Mouse (Mus musculus): ENCODE results near the gene Fbxo21. TPM values are rescaled to one million over a fixed set of nuclear protein-coding genes. Genes with fewer than 3 reads are reported as not detected.

The Fbxo21 gene
- polyA plus RNA-seq, 1 experiment from 2014 or later: 67.3 TPM

GRCm38 (mm10) chr5:117953893-117954292 lies 22.6 kb upstream of the Fbxo21 start:
- Histone ChIP-seq H3K9ac (no peak overlapping the region), H3K36me3 (no peaks in the 10 kb centered on the region), H3K27ac (ENCODE audit: poor library complexity, severe bottlenecking) (no peak overlapping the region), H3K27me3 (replicated peaks) (peaks cover 5% of the 10 kb centered on the region; the same call in 1 of the 2 replicates), H3K9me3 (replicated peaks) (no peaks in the 10 kb centered on the region), H3K4me3 (no peak overlapping the region), H3K4me2 (no peak overlapping the region), H3K4me1 (replicated peaks) (no peaks in the 10 kb centered on the region)
- 76% methylated on average over 12 of the region's 12 CpGs for WGBS
- no peak for ATAC-seq (ENCODE audit: insufficient number of reproducible peaks, low FRiP score)

GRCm38 (mm10) chr5:117954429-117954828 lies 22.1 kb upstream of the Fbxo21 start:
- H3K27ac ChIP-seq (ENCODE audit: poor library complexity, severe bottlenecking): no peak overlapping the region
- ATAC-seq (ENCODE audit: insufficient number of reproducible peaks, low FRiP score): no peak
- 83% methylated on average over 1 of the region's 1 CpGs for WGBS

GRCm38 (mm10) chr5:117955675-117956420 lies 20.7 kb upstream of the Fbxo21 start:
- Histone ChIP-seq H3K9me3 (replicated peaks) (no peaks in the 10 kb centered on the region), H3K27ac (ENCODE audit: poor library complexity, severe bottlenecking) (no peak overlapping the region), H3K27me3 (replicated peaks) (peaks cover 5% of the 10 kb centered on the region; the same call in 1 of the 2 replicates), H3K36me3 (no peaks in the 10 kb centered on the region), H3K9ac (no peak overlapping the region), H3K4me2 (no peak overlapping the region), H3K4me1 (replicated peaks) (no peaks in the 10 kb centered on the region), H3K4me3 (no peak overlapping the region)
- WGBS: 30% methylated on average over 10 of the region's 10 CpGs
- no peak for ATAC-seq (ENCODE audit: insufficient number of reproducible peaks, low FRiP score)

More at GRCm38 (mm10) chr5:117954429-117954828, 22.1 kb upstream of the Fbxo21 start:
- H3K27me3 ChIP-seq (replicated peaks): peaks cover 5% of the 10 kb centered on the region; the same call in 1 of the 2 replicates
- H3K9ac ChIP-seq: no peak overlapping the region
- no peaks in the 10 kb centered on the region for H3K9me3 ChIP-seq (replicated peaks)
- no peaks in the 10 kb centered on the region for H3K4me1 ChIP-seq (replicated peaks)
- H3K4me3 ChIP-seq: no peak overlapping the region
- no peaks in the 10 kb centered on the region for H3K36me3 ChIP-seq
- H3K4me2 ChIP-seq: no peak overlapping the region

GRCm38 (mm10) chr5:117964750-117965149 lies 11.8 kb upstream of the Fbxo21 start:
- WGBS: 31% methylated on average over 9 of the region's 9 CpGs
- Histone ChIP-seq H3K4me1 (replicated peaks) (peaks cover 21% of the 10 kb centered on the region), H3K27ac (ENCODE audit: poor library complexity, severe bottlenecking) (no peak overlapping the region)

GRCm38 (mm10) chr5:117966956-117967355 lies 9.6 kb upstream of the Fbxo21 start:
- Histone ChIP-seq H3K9me3 (replicated peaks) (peaks cover 9% of the 10 kb centered on the region; the same call in 1 of the 2 replicates), H3K4me3 (no peak overlapping the region), H3K27ac (ENCODE audit: poor library complexity, severe bottlenecking) (no peak overlapping the region), H3K9ac (no peak overlapping the region), H3K4me1 (replicated peaks) (peaks cover 21% of the 10 kb centered on the region), H3K36me3 (no peaks in the 10 kb centered on the region), H3K27me3 (replicated peaks) (no peaks in the 10 kb centered on the region), H3K4me2 (no peak overlapping the region)
- 70% methylated on average over 9 of the region's 9 CpGs for WGBS
- ATAC-seq (ENCODE audit: insufficient number of reproducible peaks, low FRiP score): no peak

More at GRCm38 (mm10) chr5:117964750-117965149, 11.8 kb upstream of the Fbxo21 start:
- Histone ChIP-seq H3K9me3 (replicated peaks) (peaks cover 9% of the 10 kb centered on the region; the same call in 1 of the 2 replicates), H3K27me3 (replicated peaks) (no peaks in the 10 kb centered on the region), H3K9ac (no peak overlapping the region), H3K4me2 (peak overlapping the region; percentile 32), H3K36me3 (no peaks in the 10 kb centered on the region), H3K4me3 (no peak overlapping the region)
- no peak for ATAC-seq (ENCODE audit: insufficient number of reproducible peaks, low FRiP score)

GRCm38 (mm10) chr5:117967659-117968069 lies 8.9 kb upstream of the Fbxo21 start:
- H3K9me3 ChIP-seq (replicated peaks): peaks cover 9% of the 10 kb centered on the region; the same call in 1 of the 2 replicates
- H3K36me3 ChIP-seq: no peaks in the 10 kb centered on the region
- H3K27ac ChIP-seq (ENCODE audit: poor library complexity, severe bottlenecking): no peak overlapping the region
- peaks cover 21% of the 10 kb centered on the region for H3K4me1 ChIP-seq (replicated peaks)
- WGBS: 46% methylated on average over 4 of the region's 4 CpGs
- H3K4me3 ChIP-seq: no peak overlapping the region
- no peak overlapping the region for H3K4me2 ChIP-seq
- H3K27me3 ChIP-seq (replicated peaks): no peaks in the 10 kb centered on the region
- H3K9ac ChIP-seq: no peak overlapping the region
- no peak for ATAC-seq (ENCODE audit: insufficient number of reproducible peaks, low FRiP score)

GRCm38 (mm10) chr5:117969681-117970427 lies 6.7 kb upstream of the Fbxo21 start:
- Histone ChIP-seq H3K36me3 (no peaks in the 10 kb centered on the region), H3K27me3 (replicated peaks) (no peaks in the 10 kb centered on the region), H3K9me3 (replicated peaks) (peaks cover 9% of the 10 kb centered on the region; the same call in 1 of the 2 replicates), H3K9ac (no peak overlapping the region), H3K27ac (ENCODE audit: poor library complexity, severe bottlenecking) (no peak overlapping the region), H3K4me2 (no peak overlapping the region), H3K4me1 (replicated peaks) (peaks cover 10% of the 10 kb centered on the region), H3K4me3 (no peak overlapping the region)
- 85% methylated on average over 10 of the region's 10 CpGs for WGBS
- no peak for ATAC-seq (ENCODE audit: insufficient number of reproducible peaks, low FRiP score)

- ATAC-seq (ENCODE audit: insufficient number of reproducible peaks, low FRiP score): no peak; the same call in 1 of the 2 replicates
- no peaks in the 10 kb centered on the region for H3K9me3 ChIP-seq (replicated peaks)
- 0 out of 2 replicates have a peak overlapping the region, but pooled peaks have one; percentile 95 for H3K9ac ChIP-seq
- peaks cover 15% of the 10 kb centered on the region for H3K4me1 ChIP-seq (replicated peaks)
- no peaks in the 10 kb centered on the region for H3K27me3 ChIP-seq (replicated peaks)
- WGBS: 21% methylated on average over 19 of the region's 19 CpGs
- H3K27ac ChIP-seq (ENCODE audit: poor library complexity, severe bottlenecking): no peak overlapping the region
- peaks cover 24% of the 10 kb centered on the region for H3K36me3 ChIP-seq
- peak overlapping the region; percentile 86 for H3K4me2 ChIP-seq
- peak overlapping the region; percentile 90 for H3K4me3 ChIP-seq
Observed at GRCm38 (mm10) chr5:117976263-117976656, 270 bp upstream of the Fbxo21 start.

GRCm38 (mm10) chr5:117977501-117978158 lies 1.1 kb downstream of the Fbxo21 start:
- 25% methylated on average over 30 of the region's 30 CpGs for WGBS
- Histone ChIP-seq H3K36me3 (peaks cover 37% of the 10 kb centered on the region), H3K27ac (ENCODE audit: poor library complexity, severe bottlenecking) (no peak overlapping the region), H3K4me1 (replicated peaks) (peaks cover 15% of the 10 kb centered on the region), H3K4me3 (peak overlapping the region; percentile 90), H3K9ac (peak overlapping the region; percentile 95), H3K27me3 (replicated peaks) (no peaks in the 10 kb centered on the region), H3K4me2 (peak overlapping the region; percentile 86), H3K9me3 (replicated peaks) (no peaks in the 10 kb centered on the region)
- ATAC-seq (ENCODE audit: insufficient number of reproducible peaks, low FRiP score): no peak

GRCm38 (mm10) chr5:117978159-117978697 lies 1.7 kb downstream of the Fbxo21 start:
- H3K27ac ChIP-seq (ENCODE audit: poor library complexity, severe bottlenecking): no peak overlapping the region
- no peak for ATAC-seq (ENCODE audit: insufficient number of reproducible peaks, low FRiP score)
- peaks cover 43% of the 10 kb centered on the region for H3K36me3 ChIP-seq
- 66% methylated on average over 17 of the region's 17 CpGs for WGBS
- peak overlapping the region; percentile 95 for H3K9ac ChIP-seq
- H3K27me3 ChIP-seq (replicated peaks): no peaks in the 10 kb centered on the region
- peaks cover 15% of the 10 kb centered on the region for H3K4me1 ChIP-seq (replicated peaks)
- H3K4me3 ChIP-seq: peak overlapping the region; percentile 90
- H3K4me2 ChIP-seq: peak overlapping the region; percentile 86
- H3K9me3 ChIP-seq (replicated peaks): no peaks in the 10 kb centered on the region
